Mouse (Mus musculus) kidney, adult 2 months (tissue): ENCODE data around the gene Sfmbt2. TPM values are rescaled to one million over a fixed set of nuclear protein-coding genes. Genes with fewer than 3 reads are reported as not detected.
"Not testable (repeated sequence)": the region's sequence is repeated elsewhere in the genome, so short reads cannot be mapped to it uniquely, and the experiment has no call there.

ENCODE experiments used
- DNase-seq: peaks from one replicate; pipeline ENCODE4 v3.0.0; 2021
- H3K27ac ChIP-seq: fragments of 200-500 bp; 2 replicates; pipeline ENCODE4 v1.5.1; 2012; ENCODE audit warnings: low read depth, low read length, control low read depth, inconsistent platforms; ENCODE audit not compliant: insufficient read depth
- H3K27me3 ChIP-seq: fragments of 200-500 bp; replicated peaks from 2 replicates; pipeline ENCODE4 v1.6.1; 2012; ENCODE audit warnings: mild to moderate bottlenecking, moderate library complexity, low read length, inconsistent platforms; ENCODE audit not compliant: control insufficient read depth, insufficient read depth
- H3K36me3 ChIP-seq: fragments of 200-500 bp; 2 replicates; pipeline ENCODE4 v1.6.1; 2012; ENCODE audit warnings: mild to moderate bottlenecking, moderate library complexity, low read length, inconsistent platforms; ENCODE audit not compliant: control insufficient read depth, insufficient read depth
- H3K4me1 ChIP-seq: fragments of 200-500 bp; 2 replicates; pipeline ENCODE4 v1.6.1; 2011; ENCODE audit warnings: low read length; ENCODE audit not compliant: control insufficient read depth, insufficient read depth
- H3K4me3 ChIP-seq: fragments of 200-500 bp; 2 replicates; pipeline ENCODE4 v1.5.1; 2011; ENCODE audit warnings: mild to moderate bottlenecking, low read depth, low read length, control low read depth; ENCODE audit not compliant: insufficient read depth
- CTCF ChIP-seq: fragments of 200-500 bp; conservative IDR thresholded peaks from 2 replicates; pipeline ENCODE4 v1.5.1; 2011; ENCODE audit warnings: low read depth, mild to moderate bottlenecking, control low read depth, low read length, moderate library complexity, mixed read lengths; ENCODE audit not compliant: insufficient read depth, insufficient read length
- POLR2A ChIP-seq: fragments of 200-500 bp; IDR thresholded peaks from one replicate; pipeline ENCODE4 v1.6.1; 2011; ENCODE audit warnings: low read depth, low read length, control low read depth
- WGBS: fragments of 180-500 bp; shearing (Covaris S2); methylation state at CpG from one replicate; pipeline ENCODE4 v1.1.7; 2018; 5-methylcytosine and 5-hydroxymethylcytosine counted together
- polyA plus RNA-seq: library from polyadenylated mRNA; depleted of rRNA; stranded (reverse); fragments of >200 nt; gene quantifications from 2 replicates; pipeline ENCODE4 v1.2.3, GENCODE M21; 2012

Sfmbt2 gene
- polyA plus RNA-seq, 1 experiment: 0.16 TPM

DNA sequence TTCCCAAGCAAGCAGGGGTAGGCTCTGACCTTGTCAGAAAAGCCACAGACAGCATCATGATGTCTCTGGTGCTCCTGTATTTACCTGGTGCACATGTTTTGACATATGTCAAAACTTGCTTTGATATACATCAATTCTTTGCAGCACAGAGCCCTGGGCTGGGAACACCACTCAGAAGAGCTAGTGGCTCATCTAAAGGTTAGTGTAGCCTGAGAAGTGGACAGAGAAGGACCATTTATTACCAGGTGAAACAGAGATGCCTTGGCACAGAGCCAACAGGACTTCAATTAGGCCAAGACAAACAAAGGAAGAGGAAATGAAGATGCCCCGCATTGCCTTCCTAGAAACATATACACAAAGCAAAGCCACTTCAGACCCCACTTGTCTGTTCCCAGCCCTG lies 30.3 kb upstream of the Sfmbt2 start:
- DNase-seq: no peak
- 26% methylated on average over 1 of the region's 1 CpGs for WGBS
- Histone ChIP-seq H3K36me3 (no peaks in the 10 kb centered on the region), H3K27ac (no peak overlapping the region), H3K4me1 (no peaks in the 10 kb centered on the region), H3K27me3 (no peaks in the 10 kb centered on the region), H3K4me3 (no peak overlapping the region)
- TF ChIP-seq POLR2A: no peak
- TF ChIP-seq CTCF: no peak

DNA sequence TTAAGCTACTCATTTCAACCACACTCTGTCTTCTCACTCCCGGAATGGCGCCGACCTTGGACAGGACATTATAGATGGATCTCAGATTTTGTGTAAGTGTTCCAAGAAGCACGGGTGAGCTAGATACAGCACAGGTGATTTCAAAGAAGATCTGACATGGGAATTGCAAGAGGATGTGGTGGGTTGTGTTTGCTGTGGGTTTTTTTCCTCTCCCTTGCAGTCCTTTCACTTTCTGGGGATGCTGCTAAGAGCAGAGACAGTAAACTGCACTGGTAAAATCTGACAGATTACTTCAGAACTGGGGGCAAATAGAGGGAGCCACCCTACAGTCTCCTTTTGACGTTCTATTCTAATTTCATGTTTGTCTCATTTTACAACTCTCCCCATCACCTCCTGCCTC lies 26.8 kb upstream of the Sfmbt2 start:
- TF ChIP-seq CTCF: no peak
- no peak for TF ChIP-seq POLR2A
- no peaks in the 10 kb centered on the region for H3K27me3 ChIP-seq
- no peaks in the 10 kb centered on the region for H3K36me3 ChIP-seq
- DNase-seq: no peak
- H3K4me3 ChIP-seq: no peak overlapping the region
- H3K27ac ChIP-seq: no peak overlapping the region
- H3K4me1 ChIP-seq: no peaks in the 10 kb centered on the region
- 72% methylated on average over 5 of the region's 5 CpGs for WGBS

DNA sequence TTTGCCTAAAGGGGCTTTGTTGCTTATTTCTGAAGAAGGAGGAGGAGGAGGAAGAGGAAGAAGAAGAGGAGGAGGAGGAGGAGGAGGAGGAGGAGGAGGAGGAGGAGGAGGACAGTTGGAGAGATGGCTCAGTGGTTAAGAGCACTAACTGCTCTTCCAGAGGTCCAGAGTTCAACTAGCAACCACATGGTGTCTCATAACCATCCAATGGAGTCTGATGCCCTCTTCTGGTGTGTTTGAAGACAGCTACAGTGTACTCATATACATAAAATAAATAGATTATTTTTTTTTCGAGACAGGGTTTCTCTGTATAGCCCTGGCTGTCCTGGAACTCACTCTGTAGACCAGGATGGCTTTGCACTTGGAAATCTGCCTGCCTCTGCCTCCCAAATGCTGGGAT lies 26.2 kb upstream of the Sfmbt2 start:
- H3K4me1 ChIP-seq, H3K4me3 ChIP-seq, DNase-seq, H3K27ac ChIP-seq, H3K27me3 ChIP-seq, H3K36me3 ChIP-seq: not testable (repeated sequence)
- 89% methylated on average over 1 of the region's 1 CpGs for WGBS

DNA sequence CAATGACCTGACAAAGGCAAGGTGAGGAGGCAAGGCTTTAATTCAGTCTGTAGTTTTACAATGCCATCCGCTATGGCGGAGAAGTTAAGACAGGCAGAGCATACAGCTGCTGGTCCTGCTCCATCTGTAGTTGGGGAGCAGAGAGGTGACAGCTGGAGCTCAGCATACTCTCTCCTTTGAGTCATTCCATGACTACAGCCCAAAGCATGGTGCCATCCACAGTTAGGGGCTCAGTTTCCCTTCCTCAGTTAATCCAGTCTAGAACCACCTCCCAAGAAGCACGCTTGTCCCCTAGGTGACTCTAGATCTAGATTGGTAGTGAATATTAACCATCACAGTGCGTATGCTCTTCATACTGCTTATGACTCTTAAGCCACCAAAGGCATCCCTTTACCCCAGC lies 23.1 kb upstream of the Sfmbt2 start:
- WGBS: 96% methylated on average over 4 of the region's 4 CpGs

DNA sequence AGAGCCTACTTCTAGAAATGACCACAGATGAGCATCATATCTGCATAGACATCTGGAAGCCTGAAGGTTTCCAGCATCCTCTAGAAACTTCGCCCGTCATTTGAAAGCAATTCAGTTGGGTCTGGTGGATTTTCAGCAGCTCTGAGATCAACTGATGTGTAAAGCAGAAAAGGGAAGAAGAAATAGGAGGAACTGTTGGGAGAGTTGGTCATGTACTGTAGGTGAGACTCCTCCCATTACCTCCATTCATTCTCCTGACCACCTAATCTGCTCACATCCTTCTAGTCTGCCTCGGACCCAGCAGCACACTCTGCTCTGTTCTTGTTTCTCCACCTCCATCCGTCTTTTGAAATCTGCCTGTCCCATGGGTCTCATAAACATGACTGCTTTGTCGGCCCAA lies 22.3 kb upstream of the Sfmbt2 start:
- Histone ChIP-seq H3K27me3 (no peaks in the 10 kb centered on the region; the same call in 1 of the 2 replicates), H3K4me3 (no peak overlapping the region), H3K4me1 (no peaks in the 10 kb centered on the region), H3K36me3 (no peaks in the 10 kb centered on the region), H3K27ac (no peak overlapping the region)
- DNase-seq: no peak
- 77% methylated on average over 5 of the region's 5 CpGs for WGBS
- no peak for TF ChIP-seq POLR2A

More for the DNA sequence above, 23.1 kb upstream of the Sfmbt2 start:
- Histone ChIP-seq H3K27ac (no peak overlapping the region), H3K27me3 (no peaks in the 10 kb centered on the region; the same call in 1 of the 2 replicates), H3K36me3 (no peaks in the 10 kb centered on the region), H3K4me3 (no peak overlapping the region), H3K4me1 (no peaks in the 10 kb centered on the region)
- no peak for DNase-seq
- TF ChIP-seq CTCF: no peak
- no peak for TF ChIP-seq POLR2A

DNA sequence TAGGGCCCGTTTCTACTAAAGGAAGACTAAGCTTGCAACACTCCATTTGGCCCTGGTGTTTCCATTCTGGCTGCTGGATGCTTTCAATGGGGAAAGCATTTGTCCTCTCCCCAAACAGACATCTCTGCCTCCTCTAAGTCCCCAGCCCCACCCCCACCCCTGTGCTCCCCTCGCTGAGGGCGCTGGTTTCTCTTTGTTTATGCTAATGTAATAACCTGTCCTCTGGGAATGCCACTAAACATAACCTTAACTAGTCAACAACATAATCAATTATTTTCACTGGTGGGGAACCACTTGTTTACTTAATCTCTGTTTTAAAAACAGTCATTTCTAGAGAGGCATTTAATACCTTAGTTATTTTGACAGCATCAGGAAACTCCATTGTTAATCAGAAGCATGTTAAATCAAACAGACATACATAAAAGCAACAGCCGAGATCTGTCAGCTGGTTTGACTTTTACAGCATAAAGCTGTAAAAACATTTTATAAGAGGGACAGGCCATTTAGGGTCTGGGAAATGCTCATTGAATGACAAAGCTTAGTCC lies 20.0 kb upstream of the Sfmbt2 start:
- 22% methylated on average over 4 of the region's 4 CpGs for WGBS
- H3K27ac ChIP-seq: no peak overlapping the region
- DNase-seq: no peak
- no peak for TF ChIP-seq POLR2A
- no peak for TF ChIP-seq CTCF
- H3K4me3 ChIP-seq: no peak overlapping the region
- no peaks in the 10 kb centered on the region for H3K4me1 ChIP-seq
- no peaks in the 10 kb centered on the region for H3K36me3 ChIP-seq
- H3K27me3 ChIP-seq: no peaks in the 10 kb centered on the region; the same call in 1 of the 2 replicates

DNA sequence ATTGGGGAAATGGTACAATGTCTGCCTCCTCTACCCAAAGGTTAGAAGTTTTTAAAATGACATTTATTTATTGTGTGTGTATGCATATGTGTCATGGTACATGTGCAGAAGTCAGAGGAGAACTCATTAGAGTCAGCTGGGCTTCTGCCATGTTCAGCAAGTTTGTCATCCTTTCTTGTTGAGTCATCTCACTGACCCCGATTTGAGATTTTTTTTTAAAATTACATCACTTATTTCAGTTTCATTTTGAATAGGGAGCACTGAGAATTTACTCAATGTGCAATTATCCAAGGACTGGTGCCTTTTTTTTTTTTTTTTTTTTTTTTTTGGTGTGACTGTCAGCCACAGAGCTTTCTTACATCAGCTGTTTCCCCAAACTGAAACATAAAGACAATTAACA lies 19.2 kb upstream of the Sfmbt2 start:
- no peak for TF ChIP-seq CTCF
- no peak for TF ChIP-seq POLR2A
- 48% methylated on average over 1 of the region's 1 CpGs for WGBS
- Histone ChIP-seq H3K36me3 (no peaks in the 10 kb centered on the region), H3K27me3 (no peaks in the 10 kb centered on the region; the same call in 1 of the 2 replicates), H3K4me1 (no peaks in the 10 kb centered on the region), H3K27ac (no peak overlapping the region), H3K4me3 (no peak overlapping the region)
- DNase-seq: no peak

DNA sequence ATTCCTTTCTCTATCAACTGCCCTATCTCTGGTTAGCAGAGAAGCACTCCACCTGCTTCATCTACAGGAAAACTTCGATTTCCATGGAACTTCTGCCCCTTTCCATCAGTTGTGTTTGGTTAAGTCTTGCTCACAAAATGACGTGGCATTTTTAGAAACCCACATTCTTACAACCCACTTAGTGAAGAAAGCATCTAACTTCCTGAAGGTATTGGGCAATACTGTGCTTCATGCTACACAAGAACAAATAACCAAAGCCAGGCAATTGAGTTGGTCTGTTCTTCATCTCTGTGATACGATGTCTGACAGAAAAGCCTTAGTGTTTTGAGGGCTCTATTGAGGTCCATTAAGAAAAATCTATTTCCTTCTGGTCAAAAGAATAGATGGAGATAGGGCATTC lies 17.4 kb upstream of the Sfmbt2 start:
- no peak for TF ChIP-seq CTCF
- no peak for TF ChIP-seq POLR2A
- Histone ChIP-seq H3K4me1 (no peaks in the 10 kb centered on the region), H3K27me3 (no peaks in the 10 kb centered on the region; the same call in 1 of the 2 replicates), H3K27ac (no peak overlapping the region), H3K4me3 (no peak overlapping the region), H3K36me3 (no peaks in the 10 kb centered on the region)
- no peak for DNase-seq
- WGBS: 83% methylated on average over 3 of the region's 3 CpGs
